Mouse (Mus musculus) adrenal gland, postnatal 36 days (tissue): ENCODE results near the gene Ikbke. TPM values are rescaled to one million over a fixed set of nuclear protein-coding genes. Genes with fewer than 3 reads are reported as not detected.

Experiments used
- DNase-seq, 2 experiments: peaks; one replicate each; pipeline ENCODE4 v3.0.0; 2021; ENCODE audit warnings: mixed read lengths in 1 of 2
- total RNA-seq, 2 experiments: library from RNA; stranded (reverse); gene quantifications; 2 replicates each; pipeline ENCODE4 v1.2.3; 2021

Ikbke gene
- total RNA-seq, 2 experiments from 2014 or later = 6.6 to 20.5 TPM

- DNase-seq = no peak
Observed at GRCm38 (mm10) chr1:131239576-131240193, 39.7 kb downstream of the Ikbke start.

GRCm38 (mm10) chr1:131238931-131239381, 40.5 kb downstream of the Ikbke start:
- peak; percentile 85 for DNase-seq

- no peak for DNase-seq
Observed at GRCm38 (mm10) chr1:131236077-131236476, 43.3 kb downstream of the Ikbke start.

- no peak for DNase-seq
Observed at GRCm38 (mm10) chr1:131233527-131233926, 45.9 kb downstream of the Ikbke start.

- no peak for DNase-seq
Observed at GRCm38 (mm10) chr1:131228659-131229058, 50.7 kb downstream of the Ikbke start.

GRCm38 (mm10) chr1:131228225-131228624, 51.2 kb downstream of the Ikbke start:
- DNase-seq = no peak

- no peak for DNase-seq
Observed at GRCm38 (mm10) chr1:131224848-131225471, 54.4 kb downstream of the Ikbke start.

GRCm38 (mm10) chr1:131223345-131223744, 56.1 kb downstream of the Ikbke start:
- DNase-seq = no peak

- DNase-seq = no peak
Observed at GRCm38 (mm10) chr1:131221822-131222590, 57.4 kb downstream of the Ikbke start.

GRCm38 (mm10) chr1:131218933-131219332, 60.5 kb downstream of the Ikbke start:
- no peak for DNase-seq

- DNase-seq = no peak
Observed at GRCm38 (mm10) chr1:131213361-131213760, 66.0 kb downstream of the Ikbke start.

- no peak for DNase-seq
Observed at GRCm38 (mm10) chr1:131212956-131213355, 66.5 kb downstream of the Ikbke start.

- no peak for DNase-seq
Observed at GRCm38 (mm10) chr1:131211655-131212054, 67.8 kb downstream of the Ikbke start.

- peak; percentile 62 to 65 for DNase-seq
Observed at GRCm38 (mm10) chr1:131209971-131210426, 69.4 kb downstream of the Ikbke start.

- no peak for DNase-seq
Observed at GRCm38 (mm10) chr1:131208800-131209199, 70.6 kb downstream of the Ikbke start.

GRCm38 (mm10) chr1:131208081-131208480, 71.3 kb downstream of the Ikbke start:
- DNase-seq = no peak

GRCm38 (mm10) chr1:131207531-131207930, 71.9 kb downstream of the Ikbke start:
- peak; percentile 76 to 88 for DNase-seq

- no peak for DNase-seq
Observed at GRCm38 (mm10) chr1:131206342-131206741, 73.1 kb downstream of the Ikbke start.

- DNase-seq = no peak
Observed at GRCm38 (mm10) chr1:131204461-131204860, 74.9 kb downstream of the Ikbke start.
